Comparison of ENCODE assay signal across 26 mouse cellular contexts in the genomic region with DNA sequence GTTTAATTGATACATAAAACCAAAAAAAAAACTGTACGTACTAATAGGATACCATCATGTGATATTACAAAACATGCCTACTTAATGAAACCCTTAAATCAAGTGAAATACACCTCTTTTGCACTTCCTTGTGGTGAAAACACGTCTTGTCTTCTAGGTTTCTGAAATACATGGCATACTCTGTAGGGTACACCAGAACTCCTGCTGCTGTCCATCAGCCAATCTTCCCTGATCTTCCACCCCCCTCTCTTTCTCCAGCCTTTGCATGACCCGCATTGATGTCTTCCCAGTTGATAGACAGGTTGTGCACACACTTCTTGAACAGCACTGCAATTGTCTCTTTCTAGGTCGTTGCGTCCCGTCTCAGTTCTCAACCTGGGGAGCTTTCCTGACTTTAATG.
"Had no signal": no experiment of that assay in that cellular context is flagged by ENCODE, and none has a peak within 500 bp of the region (broad histone marks: within the 10 kb centered on the region; RNA-seq: fewer than 3 reads in every experiment).

No protein-coding gene starts in this region.

- H3K9ac ChIP-seq: heart, embryonic 15.5 days; hindbrain, embryonic 12.5 days; hindbrain, embryonic 14.5 days; limb, embryonic 12.5 days; liver, embryonic 13.5 days; liver, embryonic 15.5 days had no signal

- H3K4me3 ChIP-seq: heart, adult 2 months; heart, embryonic 13.5 days; heart, embryonic 15.5 days; hindbrain, embryonic 10.5 days; hindbrain, embryonic 12.5 days; layer of hippocampus, adult 2 months; left cerebral cortex, adult 2 months; limb, embryonic 10.5 days; limb, embryonic 12.5 days; liver, embryonic 13.5 days; liver, embryonic 15.5 days had no signal

- H3K27ac ChIP-seq: heart, adult 2 months; heart, embryonic 13.5 days; heart, embryonic 15.5 days; hindbrain, embryonic 10.5 days; hindbrain, embryonic 12.5 days; hindbrain, embryonic 14.5 days; layer of hippocampus, adult 2 months; left cerebral cortex, adult 2 months; limb, embryonic 10.5 days; limb, embryonic 12.5 days; liver, embryonic 13.5 days; liver, embryonic 15.5 days had no signal

- H3K27me3 ChIP-seq: heart, embryonic 13.5 days; heart, embryonic 15.5 days; hindbrain, embryonic 12.5 days; limb, embryonic 12.5 days; liver, embryonic 13.5 days; liver, embryonic 15.5 days had no signal

- H3K9me3 ChIP-seq: heart, embryonic 13.5 days; heart, embryonic 15.5 days; hindbrain, embryonic 10.5 days; hindbrain, embryonic 12.5 days; limb, embryonic 10.5 days; limb, embryonic 12.5 days; liver, embryonic 13.5 days; liver, embryonic 15.5 days had no signal

- ATAC-seq: hindbrain, embryonic 16.5 days; inflammation-experienced regulatory T-cells, adult 6 months; intestine, embryonic 16.5 days had no signal

- H3K36me3 ChIP-seq: heart, embryonic 13.5 days; heart, embryonic 15.5 days; hindbrain, embryonic 10.5 days; hindbrain, embryonic 12.5 days; limb, embryonic 10.5 days; limb, embryonic 12.5 days; liver, embryonic 13.5 days; liver, embryonic 15.5 days had no signal

- DNase-seq: gastrocnemius, postnatal 25 days; heart, adult 2 months; heart, postnatal 14 days; heart, postnatal 4 days; kidney, adult 18-20 months; kidney, adult 8-10 months; kidney, postnatal 10 days; kidney, postnatal 25 days; kidney, postnatal 4 days; liver; liver, embryonic 13.5 days had no signal

- H3K4me2 ChIP-seq: heart, embryonic 11.5 days; heart, embryonic 13.5 days; heart, embryonic 15.5 days; hindbrain, embryonic 12.5 days; hindbrain, embryonic 14.5 days; limb, embryonic 12.5 days; liver, embryonic 11.5 days; liver, embryonic 13.5 days; liver, embryonic 15.5 days had no signal
